Mouse (Mus musculus) kidney, adult 2 months (tissue): ENCODE data around the gene Wbp2.

Experiments used
- CTCF ChIP-seq: fragments of 200-500 bp; conservative IDR thresholded peaks from 2 replicates; pipeline ENCODE4 v1.5.1; 2011; ENCODE audit warnings: low read depth, mild to moderate bottlenecking, control low read depth, low read length, moderate library complexity, mixed read lengths; ENCODE audit not compliant: insufficient read depth, insufficient read length
- POLR2A ChIP-seq: fragments of 200-500 bp; IDR thresholded peaks from one replicate; pipeline ENCODE4 v1.6.1; 2011; ENCODE audit warnings: low read depth, low read length, control low read depth

DNA sequence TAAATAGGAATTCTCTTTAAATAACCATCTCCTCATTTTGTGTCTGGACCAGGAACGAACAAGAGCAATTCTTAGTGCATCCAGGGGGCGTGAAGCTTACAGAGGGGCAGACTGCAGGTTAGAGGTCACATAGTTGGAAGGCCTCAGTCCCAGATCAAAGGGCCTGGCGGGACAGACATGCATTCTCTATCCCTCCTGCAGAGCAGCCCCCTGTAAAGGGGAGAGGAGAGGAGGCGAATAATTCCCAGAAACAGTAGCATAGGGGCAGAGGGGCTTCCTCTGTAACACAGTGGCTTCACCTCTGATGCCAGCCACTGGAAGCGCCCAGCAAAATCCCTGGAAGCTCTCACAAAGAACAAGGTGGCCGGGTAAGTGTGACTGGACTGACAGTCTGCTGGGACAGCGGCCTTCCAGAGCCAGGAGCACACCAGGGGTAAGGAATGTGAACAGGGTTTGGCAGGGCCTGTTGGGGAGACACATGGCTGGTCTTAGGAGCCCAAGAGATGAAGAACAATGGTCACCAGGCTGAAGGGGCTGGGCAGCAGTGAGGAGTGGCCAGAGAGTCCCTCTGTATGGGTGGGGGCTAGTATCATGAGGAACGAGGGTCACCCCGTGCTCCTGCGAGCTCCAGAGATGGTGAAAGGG, 8.0 kb downstream of the Wbp2 start:
- TF ChIP-seq CTCF (no peak), POLR2A (no peak)
